Mouse (Mus musculus) megakaryocyte, embryonic 14.5 days (primary cell): ENCODE measurements around the gene Eepd1.

Experiments used
- FLI1 ChIP-seq: IDR thresholded peaks from 2 replicates; pipeline ENCODE4 v1.6.1; 2012; ENCODE audit warnings: low read length, inconsistent platforms, mixed read lengths
- GATA1 ChIP-seq: IDR thresholded peaks from 3 replicates; pipeline ENCODE4 v1.6.1; 2012; ENCODE audit warnings: mixed read lengths, low read length, inconsistent platforms, borderline replicate concordance

DNA sequence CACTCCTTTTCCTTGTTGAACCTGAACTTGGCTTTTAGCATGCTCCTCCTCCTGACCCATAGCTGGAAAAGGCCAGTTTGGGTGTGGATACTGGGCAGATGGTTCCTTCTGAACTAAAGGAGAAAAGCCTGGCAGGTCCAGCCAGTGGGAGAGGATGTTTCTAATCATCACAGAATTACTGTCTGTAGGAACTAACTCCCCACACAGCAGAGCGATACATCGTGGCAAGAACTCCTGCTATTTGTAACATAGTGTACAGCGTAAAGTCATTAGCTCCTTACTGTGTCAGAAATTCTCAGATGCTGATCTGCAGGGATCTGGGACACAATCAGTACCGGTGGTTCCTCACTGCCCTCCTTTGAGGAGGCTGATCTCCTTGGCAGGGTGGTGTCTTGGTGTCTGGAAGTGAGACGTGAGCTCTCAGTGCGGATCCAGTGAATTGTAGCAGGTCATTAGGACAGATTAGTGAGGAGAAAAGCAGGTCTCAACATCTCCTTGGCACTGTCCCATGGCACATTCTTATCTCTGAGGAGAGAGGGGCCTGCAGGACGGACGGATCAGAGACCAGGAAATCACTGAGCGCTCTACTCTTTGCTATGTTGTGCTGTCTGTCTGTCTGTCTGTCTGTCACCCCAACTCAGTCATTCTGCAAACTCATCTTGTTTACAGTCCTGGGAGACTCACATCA lies 2.7 kb downstream of the Eepd1 start:
- TF ChIP-seq GATA1 (no peak), FLI1 (no peak)
